Mouse (Mus musculus) liver, embryonic 18 days (tissue): Measurements from ENCODE around the gene Mroh2b. TPM values are rescaled to one million over a fixed set of nuclear protein-coding genes. Genes with fewer than 3 reads are reported as not detected.

Experiments
- polyA plus RNA-seq: library from polyadenylated mRNA; depleted of rRNA; stranded (reverse); fragments of >200 nt; gene quantifications from 2 replicates; pipeline ENCODE4 v1.2.3, GENCODE M21; 2012; rRNA removed

Mroh2b gene
- not detected in 2 replicates for polyA plus RNA-seq

GRCm38 (mm10) chr15:4898437-4898836 is at the start of gene Mroh2b:
Gene Mroh2b (plus strand): TSS chr15:4898737.

Other genes with a start within 250 kb of the Mroh2b start
- 3.6 and 3.9 TPM in 2 replicates for gene C6, start 171.6 kb upstream of the Mroh2b start, polyA plus RNA-seq
- gene C7, start 165.0 kb downstream of the Mroh2b start, polyA plus RNA-seq, result 0.02 TPM in 1 of 2 replicates, not detected in the other
- 1.4 and 1.6 TPM in 2 replicates for gene Card6, start 209.8 kb downstream of the Mroh2b start, polyA plus RNA-seq
- 783 and 823 TPM in 2 replicates for gene Rpl37, start 217.9 kb downstream of the Mroh2b start, polyA plus RNA-seq
- 5.6 and 6.3 TPM in 2 replicates for gene Prkaa1, start 245.1 kb downstream of the Mroh2b start, polyA plus RNA-seq